Mouse (Mus musculus) neural tube, embryonic 14.5 days (tissue): ENCODE data around the gene Klhl26. TPM values are rescaled to one million over a fixed set of nuclear protein-coding genes. Genes with fewer than 3 reads are reported as not detected.

ENCODE experiments used
- ATAC-seq: fragments of 200-750 bp; cut with Nextera tagmentation; 2 replicates; pipeline ENCODE4 v1.8.0; 2017; ENCODE audit warnings: low read depth, mild to moderate bottlenecking, moderate TSS enrichment, moderate library complexity
- H3K27ac ChIP-seq: fragments of 300-500 bp; sonication (generic); 2 replicates; pipeline ENCODE4 v1.5.1; 2014; ENCODE audit warnings: low read depth, mild to moderate bottlenecking, control low read depth, low read length, moderate library complexity, mixed read lengths
- H3K27me3 ChIP-seq: fragments of 300-500 bp; sonication (generic); 2 replicates; pipeline ENCODE4 v1.6.1; 2014; ENCODE audit warnings: low read length; ENCODE audit not compliant: control insufficient read depth, insufficient read depth
- H3K36me3 ChIP-seq: fragments of 300-500 bp; sonication (generic); 2 replicates; pipeline ENCODE4 v1.6.1; 2014; ENCODE audit warnings: low read length, mixed read lengths; ENCODE audit not compliant: control insufficient read depth, insufficient read depth
- H3K4me1 ChIP-seq: fragments of 300-500 bp; sonication (generic); 2 replicates; pipeline ENCODE4 v1.6.1; 2014; ENCODE audit warnings: low read length; ENCODE audit not compliant: control insufficient read depth, insufficient read depth
- H3K4me2 ChIP-seq: fragments of 300-500 bp; sonication (generic); 2 replicates; pipeline ENCODE4 v1.6.1; 2014; ENCODE audit warnings: mild to moderate bottlenecking, low read depth, low read length, control low read depth
- H3K4me3 ChIP-seq: fragments of 300-500 bp; sonication (generic); 2 replicates; pipeline ENCODE4 v1.5.1; 2014; ENCODE audit warnings: low read depth, low read length, control low read depth, mixed read lengths
- H3K9ac ChIP-seq: fragments of 300-500 bp; sonication (generic); replicated peaks from 2 replicates; pipeline ENCODE4 v1.6.1; 2014; ENCODE audit warnings: low read depth, mild to moderate bottlenecking, control low read depth, low read length, mixed read lengths
- H3K9me3 ChIP-seq: fragments of 300-500 bp; sonication (generic); 2 replicates; pipeline ENCODE4 v1.6.1; 2016; ENCODE audit warnings: low read length; ENCODE audit not compliant: control insufficient read depth
- WGBS: fragments of 180-500 bp; shearing (Covaris S2); extraction: QIAGEN DNeasy Blood & Tissue Kit; methylation state at CpG from one replicate; pipeline ENCODE4 v1.1.7; 2014; 5-methylcytosine and 5-hydroxymethylcytosine counted together
- polyA plus RNA-seq: library from polyadenylated mRNA; unstranded; fragments of >200 nt; fragmentation: Nextera tagmentation; extraction: Ambion mirVana; gene quantifications from 2 replicates; pipeline ENCODE4 v1.2.1, GENCODE M21; 2014

Gene Klhl26
- 29.4 and 30.1 TPM in 2 replicates for polyA plus RNA-seq

DNA sequence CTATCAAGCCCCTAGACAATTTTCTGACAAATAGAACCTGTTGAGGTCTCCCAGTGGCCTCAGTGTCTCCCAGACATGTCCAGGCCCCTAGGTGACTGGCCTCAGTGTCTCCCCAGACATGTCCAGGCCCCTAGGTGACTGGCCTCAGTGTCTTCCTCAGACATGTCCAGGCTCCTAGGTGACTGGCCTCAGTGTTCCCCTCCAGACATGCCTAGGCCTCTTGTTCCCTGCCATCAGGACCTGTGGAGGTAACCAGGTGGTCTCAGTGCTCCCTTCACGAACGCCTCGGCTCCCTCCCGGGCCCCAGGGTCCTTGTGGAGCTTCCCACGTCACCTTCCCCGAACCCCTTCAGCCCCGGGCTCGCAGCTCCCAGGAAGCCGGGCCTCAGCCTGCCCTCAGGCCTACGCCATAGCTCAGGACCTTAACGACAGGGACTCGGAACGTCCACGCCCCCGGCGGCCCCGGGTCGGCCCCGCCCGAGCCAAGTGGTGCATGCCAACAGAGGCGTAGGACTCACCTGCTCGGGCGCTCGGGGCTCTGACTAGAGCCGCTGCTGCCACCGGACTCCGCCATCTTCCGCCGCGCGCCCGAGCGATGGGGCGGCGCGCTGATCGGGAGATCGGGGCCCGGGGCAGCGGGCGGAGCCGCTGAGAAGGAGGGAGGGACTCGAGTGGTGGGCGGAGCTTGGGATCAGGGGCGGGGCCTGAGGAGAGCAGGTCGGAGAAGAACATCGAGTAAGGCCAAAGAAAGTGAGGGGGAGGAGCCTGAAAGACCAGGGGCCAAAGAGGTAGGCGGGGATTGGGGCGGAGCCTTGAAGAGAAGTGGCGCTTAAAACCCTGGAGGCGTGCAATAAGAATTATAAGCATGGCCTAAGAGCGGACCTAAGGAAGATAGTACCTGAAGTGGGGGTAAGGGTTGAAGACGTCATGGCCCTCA, at the start of gene Klhl26:
Gene Klhl26, minus strand, starts transcription at position 636 of the 936 bp plus-strand sequence.
- Histone ChIP-seq H3K27me3 (0 out of 2 replicates have a peak, but pooled peaks cover 2% of the 10 kb centered on the region), H3K4me2 (peak within 1 kb of the TSS; percentile 79), H3K27ac (peak within 1 kb of the TSS; percentile 34; the same call in 1 of the 2 replicates), H3K36me3 (no peaks in the 10 kb centered on the region), H3K4me1 (peaks cover 11% of the 10 kb centered on the region), H3K4me3 (peak within 1 kb of the TSS; percentile 77), H3K9ac (peak within 1 kb of the TSS; percentile 91), H3K9me3 (no peaks in the 10 kb centered on the region)
- peak; percentile 90 for ATAC-seq
- WGBS = under 1% methylated on average over 53 of the region's 53 CpGs

DNA sequence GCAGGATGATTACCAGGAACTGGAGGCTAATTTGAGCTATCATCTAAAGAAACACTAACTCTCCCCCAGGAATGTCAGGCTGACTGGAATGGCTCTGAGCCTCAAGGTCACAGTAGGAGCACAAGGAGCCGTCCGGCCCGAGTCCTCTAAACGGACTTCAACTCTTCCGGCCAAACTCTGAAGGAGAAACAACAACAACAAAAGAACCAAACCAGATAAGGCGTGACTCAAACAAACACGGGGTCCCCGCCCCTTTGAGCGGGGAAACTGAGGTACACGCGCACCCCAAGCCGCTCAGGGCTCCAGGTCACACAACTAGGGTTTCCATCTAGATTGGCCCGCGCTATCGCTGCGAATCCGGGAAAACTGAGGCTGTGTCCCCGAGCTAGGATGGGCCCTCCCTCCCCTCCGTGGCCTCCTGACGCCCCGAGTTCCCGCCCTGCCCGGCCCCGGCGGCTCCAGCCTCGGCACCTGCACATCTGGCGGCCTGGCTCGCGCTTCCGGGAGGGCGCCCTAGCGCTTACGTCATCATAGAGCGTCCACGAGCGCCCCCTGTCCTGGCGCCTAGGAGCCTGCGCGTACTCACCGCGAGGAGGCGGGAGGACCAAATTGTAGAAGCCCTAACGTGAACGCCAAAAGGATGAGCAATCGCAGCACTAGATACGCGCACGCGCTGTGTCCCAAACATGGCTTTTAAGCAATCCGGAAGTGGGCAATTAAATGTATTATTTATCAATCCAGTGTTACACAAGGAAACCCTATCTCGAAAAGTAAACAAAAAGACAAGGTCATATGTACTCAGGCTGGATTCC, 46.0 kb upstream of the Klhl26 start:
- peak overlapping the region; percentile 52 for H3K9ac ChIP-seq
- peak overlapping the region; percentile 52 for H3K4me3 ChIP-seq
- peak overlapping the region; percentile 70 for H3K4me2 ChIP-seq
- no peaks in the 10 kb centered on the region for H3K9me3 ChIP-seq
- ATAC-seq = peak; percentile 87
- peak overlapping the region; percentile 84 for H3K27ac ChIP-seq
- under 1% methylated on average over 47 of the region's 51 CpGs for WGBS
- peaks cover 13% of the 10 kb centered on the region for H3K4me1 ChIP-seq
- no peaks in the 10 kb centered on the region for H3K27me3 ChIP-seq
- H3K36me3 ChIP-seq = peaks cover 10% of the 10 kb centered on the region; the same call in 1 of the 2 replicates

GRCm38 (mm10) chr8:70519606-70520005, 42.8 kb upstream of the Klhl26 start:
- Histone ChIP-seq H3K9me3 (no peaks in the 10 kb centered on the region), H3K4me3 (no peak overlapping the region), H3K27ac (no peak overlapping the region), H3K9ac (no peak overlapping the region), H3K27me3 (no peaks in the 10 kb centered on the region), H3K36me3 (peaks cover 15% of the 10 kb centered on the region; the same call in 1 of the 2 replicates), H3K4me1 (peaks cover 8% of the 10 kb centered on the region), H3K4me2 (no peak overlapping the region)
- ATAC-seq = no peak
- 74% methylated on average over 2 of the region's 2 CpGs for WGBS

- H3K27ac ChIP-seq = no peak overlapping the region
- H3K4me3 ChIP-seq = no peak overlapping the region
- no peaks in the 10 kb centered on the region for H3K27me3 ChIP-seq
- H3K4me2 ChIP-seq = no peak overlapping the region
- H3K9ac ChIP-seq = no peak overlapping the region
- H3K36me3 ChIP-seq = peaks cover 19% of the 10 kb centered on the region; the same call in 1 of the 2 replicates
- ATAC-seq = no peak
- WGBS = 97% methylated on average over 6 of the region's 6 CpGs
- H3K9me3 ChIP-seq = no peaks in the 10 kb centered on the region
- peaks cover 8% of the 10 kb centered on the region for H3K4me1 ChIP-seq
Measured at GRCm38 (mm10) chr8:70519043-70519442, 42.3 kb upstream of the Klhl26 start.

DNA sequence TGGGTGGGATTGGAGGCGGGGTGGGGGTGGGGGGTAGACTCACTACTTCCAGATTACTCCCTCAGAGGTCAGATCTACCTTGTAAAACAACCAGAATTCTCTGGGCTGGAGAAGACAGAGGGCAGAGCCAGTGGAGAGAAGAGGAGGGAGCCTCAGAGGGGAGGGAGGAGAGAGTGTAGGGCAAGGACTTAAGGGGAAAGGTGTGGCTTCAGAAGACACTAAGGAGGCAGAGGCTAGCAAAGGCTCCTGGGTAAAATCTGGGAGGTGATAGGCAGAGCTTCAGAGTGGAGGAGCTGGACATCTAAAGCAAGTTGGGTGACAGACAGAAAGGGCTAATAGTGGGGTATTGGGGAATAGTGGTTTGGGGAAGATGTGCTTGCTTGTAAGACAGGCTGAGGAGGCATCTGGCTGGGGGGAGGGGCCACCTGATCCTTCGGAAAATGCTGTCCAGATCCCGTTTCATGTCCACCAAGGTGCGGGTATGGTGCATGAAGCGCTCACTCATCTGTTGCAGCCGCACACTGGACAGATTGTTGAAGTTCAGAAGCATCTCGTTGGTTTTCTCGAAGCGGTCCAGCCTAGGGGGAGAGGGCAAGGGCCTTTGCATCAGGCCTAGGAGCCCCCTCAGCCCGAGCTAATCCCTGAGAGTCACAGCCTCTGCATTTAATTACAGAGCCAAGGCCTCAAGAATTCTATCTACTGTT, 41.3 kb upstream of the Klhl26 start:
- Histone ChIP-seq H3K36me3 (peaks cover 19% of the 10 kb centered on the region; the same call in 1 of the 2 replicates), H3K4me1 (peaks cover 8% of the 10 kb centered on the region), H3K27ac (no peak overlapping the region), H3K4me2 (no peak overlapping the region), H3K4me3 (no peak overlapping the region), H3K27me3 (no peaks in the 10 kb centered on the region), H3K9me3 (no peaks in the 10 kb centered on the region), H3K9ac (no peak overlapping the region)
- 84% methylated on average over 10 of the region's 10 CpGs for WGBS
- no peak for ATAC-seq

DNA sequence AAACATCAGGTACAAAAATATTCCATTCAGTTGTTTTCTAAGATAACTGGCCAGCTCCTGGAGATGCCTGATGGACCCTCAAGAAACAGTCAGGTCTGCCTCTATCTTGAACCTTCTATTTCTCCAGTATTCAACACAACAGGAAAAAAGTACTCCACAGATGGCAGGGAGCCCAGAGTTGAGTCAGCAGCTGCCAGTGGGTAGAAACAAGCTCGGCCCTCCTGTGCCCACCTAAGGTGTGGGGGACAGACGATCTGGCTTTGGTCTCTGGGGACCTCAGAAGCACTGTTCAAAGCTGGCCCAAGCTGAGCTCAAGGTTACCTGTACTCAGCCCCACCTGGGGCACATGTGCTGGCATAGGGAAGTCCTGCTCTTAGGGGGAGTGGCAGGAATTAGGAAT, 36.7 kb upstream of the Klhl26 start:
- no peaks in the 10 kb centered on the region for H3K9me3 ChIP-seq
- H3K36me3 ChIP-seq = peaks cover 12% of the 10 kb centered on the region; the same call in 1 of the 2 replicates
- no peak overlapping the region for H3K9ac ChIP-seq
- H3K4me1 ChIP-seq = peaks cover 12% of the 10 kb centered on the region
- H3K27ac ChIP-seq = no peak overlapping the region
- H3K4me2 ChIP-seq = no peak overlapping the region
- H3K4me3 ChIP-seq = no peak overlapping the region
- H3K27me3 ChIP-seq = no peaks in the 10 kb centered on the region
- ATAC-seq = no peak
- 73% methylated on average over 2 of the region's 2 CpGs for WGBS

DNA sequence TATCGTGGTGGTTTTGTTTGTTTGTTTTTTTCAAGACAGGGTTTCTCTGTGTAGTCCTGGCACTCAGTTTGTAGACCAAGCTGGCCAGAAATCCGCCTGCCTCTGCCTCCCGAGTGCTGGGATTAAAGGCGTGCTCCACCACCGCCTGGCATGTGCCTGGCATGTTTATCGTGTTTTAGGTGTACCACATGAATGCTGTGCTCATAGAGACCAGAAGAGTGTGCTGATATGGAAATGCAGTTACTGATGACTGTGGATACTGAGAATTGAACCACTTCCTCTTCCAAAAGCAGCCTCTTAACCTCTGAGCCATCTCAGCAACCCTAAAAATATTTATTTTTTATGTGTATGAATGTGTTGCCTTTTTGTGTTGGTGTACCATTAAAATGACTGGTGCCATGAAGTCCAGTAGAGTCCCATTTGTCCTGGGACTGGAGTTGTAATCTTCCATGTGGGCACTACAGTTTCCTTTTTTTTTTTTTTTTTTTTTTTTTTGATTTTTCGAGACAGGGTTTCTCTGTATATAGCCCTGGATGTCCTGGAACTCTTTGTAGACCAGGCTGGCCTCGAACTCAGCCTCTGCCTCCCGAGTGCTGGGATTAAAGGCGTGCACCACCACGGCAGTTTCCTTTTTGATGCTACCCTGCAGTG, 35.6 kb upstream of the Klhl26 start:
- no peak for ATAC-seq
- no peak overlapping the region for H3K4me2 ChIP-seq
- H3K27me3 ChIP-seq = no peaks in the 10 kb centered on the region
- no peak overlapping the region; the same call in 1 of the 2 replicates for H3K27ac ChIP-seq
- no peaks in the 10 kb centered on the region for H3K9me3 ChIP-seq
- no peak overlapping the region for H3K4me3 ChIP-seq
- H3K36me3 ChIP-seq = peaks cover 16% of the 10 kb centered on the region; the same call in 1 of the 2 replicates
- H3K4me1 ChIP-seq = peaks cover 12% of the 10 kb centered on the region
- 94% methylated on average over 11 of the region's 11 CpGs for WGBS
- H3K9ac ChIP-seq = no peak overlapping the region

GRCm38 (mm10) chr8:70511770-70512169, 35.0 kb upstream of the Klhl26 start:
- Histone ChIP-seq H3K4me3 (no peak overlapping the region), H3K4me2 (no peak overlapping the region), H3K27me3 (no peaks in the 10 kb centered on the region), H3K9ac (no peak overlapping the region), H3K9me3 (no peaks in the 10 kb centered on the region), H3K27ac (no peak overlapping the region; the same call in 1 of the 2 replicates), H3K4me1 (peaks cover 12% of the 10 kb centered on the region), H3K36me3 (peaks cover 16% of the 10 kb centered on the region; the same call in 1 of the 2 replicates)
- no peak for ATAC-seq
- 95% methylated on average over 2 of the region's 2 CpGs for WGBS
